26 mouse cellular contexts compared by ENCODE assay signal in the genomic region with DNA sequence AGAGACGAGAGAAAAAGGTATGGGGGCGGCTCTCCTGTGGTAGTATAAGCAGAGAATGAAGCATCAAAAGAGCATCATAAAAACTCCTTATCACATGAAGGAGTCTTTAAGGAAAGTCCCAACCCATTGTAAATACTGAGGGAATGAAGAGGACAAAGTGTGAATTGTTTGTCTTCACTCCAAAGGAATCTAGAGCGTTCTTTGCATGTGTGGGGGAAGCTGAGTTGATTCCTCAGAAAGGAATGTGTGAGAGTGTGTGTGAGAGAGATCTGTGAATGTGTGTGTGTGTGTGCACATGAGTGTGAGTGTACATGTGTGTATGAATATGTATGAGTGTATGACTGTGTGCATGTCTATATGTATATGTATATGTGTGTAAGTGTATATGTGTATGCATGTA. TPM values are rescaled to one million over a fixed set of nuclear protein-coding genes. Genes with fewer than 3 reads are reported as not detected.
DNase-seq lines count a peak whose midpoint lies in the region; ATAC-seq and TF ChIP-seq lines count a peak whose summit lies in the region.
"Had no signal": no experiment of that assay in that cellular context is flagged by ENCODE, and none has a peak within 500 bp of the region (broad histone marks: within the 10 kb centered on the region; RNA-seq: fewer than 3 reads in every experiment).

No protein-coding gene starts in this region.

- peak overlapping the region; percentile 78 for H3K27ac ChIP-seq in lung, embryonic 14.5 days (ENCODE audit: low read depth)
- H3K27ac ChIP-seq in embryonic fibroblast, embryonic 13.5 days (ENCODE audit: insufficient read depth, low read length) = peak overlapping the region; percentile 11; the same call in 1 of the 2 replicates
- H3K27ac ChIP-seq in liver, embryonic 14.5 days = peak overlapping the region; percentile 60
- H3K27ac ChIP-seq: hindbrain, embryonic 15.5 days; midbrain, embryonic 12.5 days had no signal

- TF ChIP-seq CTCF in lung, embryonic 14.5 days (IDR thresholded peaks at IDR 0.05; ENCODE audit: low read depth) = no peak
- TF ChIP-seq CTCF in embryonic fibroblast, embryonic 13.5 days (IDR thresholded peaks at IDR 0.05; ENCODE audit: borderline replicate concordance, insufficient read depth, low read length) = no peak
- TF ChIP-seq CTCF in liver, embryonic 14.5 days (IDR thresholded peaks at IDR 0.05; ENCODE audit: low read depth) = no peak

- 32% methylated on average over 3 of the region's 3 CpGs for whole genome bisulfite sequencing in lung, embryonic 14.5 days
- 72% methylated on average over 3 of the region's 3 CpGs for WGBS in liver, embryonic 14.5 days (ENCODE audit: insufficient replicate concordance)

- no peak overlapping the region for H3K4me2 ChIP-seq in lung, embryonic 14.5 days
- H3K4me2 ChIP-seq in liver, embryonic 14.5 days (ENCODE audit: low read depth) = no peak overlapping the region
- H3K4me2 ChIP-seq: heart, embryonic 11.5 days; hindbrain, embryonic 15.5 days; midbrain, embryonic 12.5 days had no signal

- H3K27me3 ChIP-seq in lung, embryonic 14.5 days (ENCODE audit: insufficient read depth, low read length) = no peaks in the 10 kb centered on the region
- no peaks in the 10 kb centered on the region for H3K27me3 ChIP-seq in liver, embryonic 14.5 days (ENCODE audit: control insufficient read depth, insufficient read depth, low read length)
- H3K27me3 ChIP-seq: hindbrain, embryonic 15.5 days; midbrain, embryonic 12.5 days had no signal

- ATAC-seq in lung, embryonic 14.5 days (ENCODE audit: insufficient read depth) = no peak
- no peak for ATAC-seq in liver, embryonic 14.5 days (ENCODE audit: insufficient read depth)
- no peak for ATAC-seq in megakaryocyte-erythroid progenitor cell, adult 5-6 weeks (replicated peaks; ENCODE audit: low FRiP score, low TSS enrichment, poor library complexity, severe bottlenecking)
- ATAC-seq: forebrain, embryonic 14.5 days had no signal

- H3K4me3 ChIP-seq in lung, embryonic 14.5 days (ENCODE audit: low read depth, low read length) = no peak overlapping the region
- H3K4me3 ChIP-seq in embryonic fibroblast, embryonic 13.5 days (ENCODE audit: insufficient read depth, low read length) = no peak overlapping the region
- no peak overlapping the region for H3K4me3 ChIP-seq in liver, embryonic 14.5 days (ENCODE audit: insufficient read depth in 1 of 2, low read depth in 2 of 2, low read length in 2 of 2)
- H3K4me3 ChIP-seq: hindbrain, embryonic 15.5 days; midbrain, embryonic 12.5 days had no signal

- no peaks in the 10 kb centered on the region for H3K9me3 ChIP-seq in lung, embryonic 14.5 days (ENCODE audit: low read depth, low read length)
- H3K9me3 ChIP-seq in liver, embryonic 14.5 days (ENCODE audit: control insufficient read depth, low read length) = no peaks in the 10 kb centered on the region
- H3K9me3 ChIP-seq: hindbrain, embryonic 15.5 days; midbrain, embryonic 12.5 days had no signal

- no peak for TF ChIP-seq EP300 in liver, embryonic 14.5 days (IDR thresholded peaks at IDR 0.05; ENCODE audit: low read depth)

- no peak for TF ChIP-seq POLR2A in embryonic fibroblast, embryonic 13.5 days (IDR thresholded peaks at IDR 0.05; ENCODE audit: low read depth, low read length)

- H3K4me1 ChIP-seq in lung, embryonic 14.5 days (ENCODE audit: insufficient read depth) = peaks cover 13% of the 10 kb centered on the region
- H3K4me1 ChIP-seq in embryonic fibroblast, embryonic 13.5 days (ENCODE audit: control insufficient read depth, insufficient read depth, low read length) = peaks cover 2% of the 10 kb centered on the region; the same call in 1 of the 2 replicates
- peaks cover 34 to 56% of the 10 kb centered on the region in 2 experiments for H3K4me1 ChIP-seq in liver, embryonic 14.5 days (replicated peaks; ENCODE audit: control insufficient read depth in 2 of 2, insufficient read depth in 2 of 2, low read length in 1 of 2)

- no peak overlapping the region for H3K9ac ChIP-seq in lung, embryonic 14.5 days
- H3K9ac ChIP-seq in liver, embryonic 14.5 days (replicated peaks) = no peak overlapping the region
- H3K9ac ChIP-seq: hindbrain, embryonic 15.5 days; midbrain, embryonic 12.5 days had no signal

- no peaks in the 10 kb centered on the region for H3K36me3 ChIP-seq in lung, embryonic 14.5 days (ENCODE audit: insufficient read depth)
- no peaks in the 10 kb centered on the region for H3K36me3 ChIP-seq in liver, embryonic 14.5 days (replicated peaks; ENCODE audit: control insufficient read depth, insufficient read depth, low read depth)
- H3K36me3 ChIP-seq: hindbrain, embryonic 15.5 days; midbrain, embryonic 12.5 days had no signal

- peak; percentile 39 for DNase-seq in lung, embryonic 14.5 days
- no peak for DNase-seq in lung, postnatal 36 days
- DNase-seq in Muller cell, postnatal 12 days (ENCODE audit: inconsistent ontology term) = peak; percentile 34
- DNase-seq in liver, embryonic 14.5 days (ENCODE audit: low read depth in 3 of 3, low spot score in 3 of 3) = no peak
- no peak for DNase-seq in frontal cortex, adult 2 months (ENCODE audit: extremely low spot score in 1 of 2, low spot score in 1 of 2)
- DNase-seq: adrenal gland, postnatal 25 days; gastrocnemius, postnatal 10 days; heart, adult 11 months; kidney, adult 18-20 months; retina, postnatal 1 day; thymus, adult 18-20 months; thymus, postnatal 36 days had no signal

RNA-seq across cellular contexts. Expression of gene Spz1, which starts 12.7 kb away (rescaled TPM):
- not detected in 2 replicates for polyA plus RNA-seq in lung, embryonic 14.5 days (2014; fragmentation: Nextera tagmentation; extraction: Ambion mirVana)
- polyA plus RNA-seq in embryonic fibroblast, embryonic 13.5 days (2011; ENCODE audit: insufficient read length, low read depth, missing spikeins) = not detected in 2 replicates
- polyA plus RNA-seq in liver, embryonic 14.5 days (2012; rRNA removed) = not detected in 2 replicates
- not detected in 2 replicates for polyA plus RNA-seq in liver, embryonic 14.5 days (2014; fragmentation: Nextera tagmentation; extraction: Ambion mirVana)
- not detected in 2 replicates for total RNA-seq in megakaryocyte-erythroid progenitor cell, adult 5-6 weeks (2014; fragmentation: Nextera tagmentation)
- total RNA-seq in megakaryocyte-erythroid progenitor cell, adult 5-6 weeks (2017) = not detected in 2 replicates
- not detected in 2 replicates for polyA plus RNA-seq in frontal cortex, adult 2 months (2012; rRNA removed)
- total RNA-seq: adrenal gland, postnatal 25 days; gastrocnemius, postnatal 10 days; hematopoietic stem cell, adult 5-6 weeks; left cerebral cortex, postnatal 25 days had no signal
- polyA plus RNA-seq: embryonic facial prominence, embryonic 14.5 days; forebrain, embryonic 14.5 days; heart, embryonic 11.5 days; heart, postnatal 0 days; hindbrain, embryonic 15.5 days; limb, embryonic 14.5 days; lung, embryonic 16.5 days; midbrain, embryonic 12.5 days; neural tube, embryonic 11.5 days; stomach, embryonic 14.5 days had no signal

RNA-seq across cellular contexts. Expression of gene Serinc5, which starts 22.2 kb away (rescaled TPM):
- 22.0 and 22.5 TPM in 2 replicates for polyA plus RNA-seq in lung, embryonic 14.5 days (2014; fragmentation: Nextera tagmentation; extraction: Ambion mirVana)
- polyA plus RNA-seq in embryonic fibroblast, embryonic 13.5 days (2011; ENCODE audit: insufficient read length, low read depth, missing spikeins) = 13.3 and 17.5 TPM in 2 replicates
- polyA plus RNA-seq in liver, embryonic 14.5 days (2012; rRNA removed) = 15.2 and 17.9 TPM in 2 replicates
- 14.2 and 16.8 TPM in 2 replicates for polyA plus RNA-seq in liver, embryonic 14.5 days (2014; fragmentation: Nextera tagmentation; extraction: Ambion mirVana)
- total RNA-seq in megakaryocyte-erythroid progenitor cell, adult 5-6 weeks (2014; fragmentation: Nextera tagmentation) = 34.0 and 42.3 TPM in 2 replicates
- 23.5 and 23.7 TPM in 2 replicates for total RNA-seq in megakaryocyte-erythroid progenitor cell, adult 5-6 weeks (2017)
- 65.6 and 75.2 TPM in 2 replicates for polyA plus RNA-seq in frontal cortex, adult 2 months (2012; rRNA removed)

RNA-seq across cellular contexts. Expression of gene Zfyve16, which starts 58.0 kb away (rescaled TPM):
- polyA plus RNA-seq in lung, embryonic 14.5 days (2014; fragmentation: Nextera tagmentation; extraction: Ambion mirVana) = 11.9 and 13.6 TPM in 2 replicates
- 30.4 and 32.6 TPM in 2 replicates for polyA plus RNA-seq in embryonic fibroblast, embryonic 13.5 days (2011; ENCODE audit: insufficient read length, low read depth, missing spikeins)
- 0.83 and 1.3 TPM in 2 replicates for polyA plus RNA-seq in liver, embryonic 14.5 days (2012; rRNA removed)
- polyA plus RNA-seq in liver, embryonic 14.5 days (2014; fragmentation: Nextera tagmentation; extraction: Ambion mirVana) = 1.4 and 1.5 TPM in 2 replicates
- total RNA-seq in megakaryocyte-erythroid progenitor cell, adult 5-6 weeks (2014; fragmentation: Nextera tagmentation) = 4.7 and 6.5 TPM in 2 replicates
- total RNA-seq in megakaryocyte-erythroid progenitor cell, adult 5-6 weeks (2017) = 4.0 and 5.9 TPM in 2 replicates
- polyA plus RNA-seq in frontal cortex, adult 2 months (2012; rRNA removed) = 13.0 and 14.4 TPM in 2 replicates

Comparison
In these comparisons a context has a peak if more than half of its experiments do, and no peak if none do; other contexts are left out.
1. DNase-seq: peak in lung, embryonic 14.5 days (single experiment) and Muller cell, postnatal 12 days (single experiment); none in lung, postnatal 36 days (single experiment), liver, embryonic 14.5 days (0 of 3) and frontal cortex, adult 2 months (0 of 2).
2. H3K27ac ChIP-seq: peak in every context shown above with its lines; median percentile 78 in lung, embryonic 14.5 days; 60 in liver, embryonic 14.5 days; 11 in embryonic fibroblast, embryonic 13.5 days.